Mouse (Mus musculus) ovary, postnatal 14 days (tissue): ENCODE data around the gene Apeh.
A peak's percentile ranks its signal among the peaks of the same experiment; 100 is the strongest.

Experiments
- DNase-seq: peaks from one replicate; pipeline ENCODE4 v3.0.0; 2022; ENCODE audit warnings: low spot score

Apeh gene

DNA sequence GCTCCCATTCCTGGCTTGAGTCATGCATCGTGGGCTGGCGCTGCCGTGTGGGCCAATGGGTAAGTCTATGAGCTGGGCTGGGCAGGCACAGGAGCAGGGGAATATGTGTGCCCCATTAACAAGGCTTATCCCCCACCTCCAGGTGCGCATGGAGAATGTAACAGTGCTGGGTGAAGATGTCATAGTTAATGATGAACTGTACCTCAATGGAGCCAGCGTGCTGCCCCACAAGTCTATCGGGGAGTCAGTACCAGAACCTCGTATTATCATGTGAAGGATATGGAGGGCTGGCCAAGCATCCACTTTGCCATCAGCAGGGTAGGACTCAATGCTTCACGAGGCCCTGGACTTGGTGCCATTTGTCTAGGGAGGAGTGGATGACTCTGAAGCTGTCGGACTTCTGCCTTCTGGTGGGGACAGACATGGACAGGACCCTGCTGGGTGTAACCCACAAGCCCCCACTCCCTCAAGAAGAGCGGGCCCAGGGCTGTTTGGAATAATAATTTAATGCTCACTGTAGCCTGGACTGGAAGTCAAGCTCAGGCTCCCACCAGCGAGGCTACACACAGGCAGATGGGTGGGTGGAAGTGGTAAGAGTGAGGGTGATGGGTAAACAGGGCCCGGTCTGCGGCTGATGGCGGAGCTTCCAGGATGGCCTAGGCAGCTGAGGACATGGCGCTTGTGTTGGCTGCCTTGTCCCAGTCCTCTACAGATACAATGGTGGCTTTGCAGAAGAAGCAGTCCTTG, 43.0 kb downstream of the Apeh start:
- no peak for DNase-seq

DNA sequence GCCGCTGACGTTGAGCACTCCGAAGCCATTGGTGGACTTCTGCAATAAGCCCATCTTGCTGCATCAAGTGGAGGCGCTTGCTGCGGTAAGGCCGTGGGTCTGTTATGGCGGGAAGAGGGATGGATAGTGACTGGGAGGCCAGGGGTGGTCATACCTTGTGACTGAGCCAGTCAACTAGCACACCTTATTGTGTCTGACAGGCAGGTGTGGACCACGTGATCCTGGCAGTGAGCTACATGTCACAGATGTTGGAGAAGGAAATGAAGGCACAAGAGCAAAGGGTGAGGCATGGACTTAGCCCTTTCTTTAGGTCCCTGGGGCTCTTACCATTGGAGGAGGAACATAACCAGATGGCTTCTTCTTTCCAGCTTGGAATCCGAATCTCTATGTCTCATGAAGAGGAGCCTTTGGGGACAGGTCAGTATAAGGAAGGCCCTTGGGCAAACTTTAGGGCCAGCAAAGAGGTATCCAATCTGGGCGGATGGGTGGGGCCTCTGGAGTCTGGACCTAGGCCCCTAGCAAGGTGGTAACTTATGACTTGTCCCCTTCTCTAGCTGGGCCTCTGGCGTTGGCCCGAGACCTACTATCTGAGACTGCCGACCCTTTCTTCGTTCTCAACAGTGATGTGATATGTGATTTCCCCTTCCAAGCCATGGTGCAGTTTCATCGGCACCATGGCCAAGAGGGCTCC, 44.7 kb downstream of the Apeh start:
- DNase-seq = no peak

DNA sequence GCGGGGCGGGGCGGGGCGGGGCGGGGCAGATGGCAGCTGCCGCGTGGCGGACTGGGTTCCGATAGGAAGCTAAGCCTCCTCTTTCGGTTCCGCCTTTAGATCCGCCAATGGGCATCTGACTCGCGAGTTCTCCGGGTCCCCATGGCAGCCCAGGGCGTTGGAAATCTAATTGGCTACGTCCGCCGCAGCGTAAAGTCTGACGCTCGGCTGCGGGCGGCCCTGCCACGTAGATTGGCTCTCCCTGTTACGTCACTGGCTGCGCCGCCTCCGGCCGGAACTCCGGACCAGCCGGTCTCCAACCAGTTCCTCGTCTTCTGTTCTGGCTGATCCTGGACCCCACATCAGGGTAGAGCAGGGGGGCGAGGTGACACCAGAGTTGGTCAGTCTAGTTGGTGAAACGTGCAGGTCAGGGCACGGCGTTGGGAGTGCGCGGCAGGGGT, 45.4 kb downstream of the Apeh start, which contains the start of gene Gmppb:
Gene Gmppb (plus strand): TSS at position 227 of the 440 bp plus-strand sequence.
- peak; percentile 91 for DNase-seq

DNA sequence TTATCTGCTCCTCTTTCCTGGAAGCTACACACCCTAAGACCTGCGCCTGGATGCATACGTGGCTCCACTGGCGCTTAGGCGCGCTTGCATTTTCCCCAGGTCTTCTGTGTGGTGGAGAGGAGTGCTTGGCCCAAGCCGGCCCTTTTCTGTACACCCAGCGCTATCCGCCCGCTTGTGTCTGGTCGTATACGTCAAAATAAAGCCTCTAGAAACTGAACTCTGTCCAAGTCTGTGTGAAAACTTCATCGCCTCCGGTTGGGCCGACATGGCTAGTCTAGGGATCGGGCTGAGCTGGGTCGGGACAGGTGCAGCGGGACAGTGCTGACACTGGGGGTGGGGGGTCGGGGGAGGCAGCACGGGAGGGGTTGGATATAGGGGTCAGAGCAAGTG, 45.8 kb downstream of the Apeh start:
- DNase-seq = no peak

DNA sequence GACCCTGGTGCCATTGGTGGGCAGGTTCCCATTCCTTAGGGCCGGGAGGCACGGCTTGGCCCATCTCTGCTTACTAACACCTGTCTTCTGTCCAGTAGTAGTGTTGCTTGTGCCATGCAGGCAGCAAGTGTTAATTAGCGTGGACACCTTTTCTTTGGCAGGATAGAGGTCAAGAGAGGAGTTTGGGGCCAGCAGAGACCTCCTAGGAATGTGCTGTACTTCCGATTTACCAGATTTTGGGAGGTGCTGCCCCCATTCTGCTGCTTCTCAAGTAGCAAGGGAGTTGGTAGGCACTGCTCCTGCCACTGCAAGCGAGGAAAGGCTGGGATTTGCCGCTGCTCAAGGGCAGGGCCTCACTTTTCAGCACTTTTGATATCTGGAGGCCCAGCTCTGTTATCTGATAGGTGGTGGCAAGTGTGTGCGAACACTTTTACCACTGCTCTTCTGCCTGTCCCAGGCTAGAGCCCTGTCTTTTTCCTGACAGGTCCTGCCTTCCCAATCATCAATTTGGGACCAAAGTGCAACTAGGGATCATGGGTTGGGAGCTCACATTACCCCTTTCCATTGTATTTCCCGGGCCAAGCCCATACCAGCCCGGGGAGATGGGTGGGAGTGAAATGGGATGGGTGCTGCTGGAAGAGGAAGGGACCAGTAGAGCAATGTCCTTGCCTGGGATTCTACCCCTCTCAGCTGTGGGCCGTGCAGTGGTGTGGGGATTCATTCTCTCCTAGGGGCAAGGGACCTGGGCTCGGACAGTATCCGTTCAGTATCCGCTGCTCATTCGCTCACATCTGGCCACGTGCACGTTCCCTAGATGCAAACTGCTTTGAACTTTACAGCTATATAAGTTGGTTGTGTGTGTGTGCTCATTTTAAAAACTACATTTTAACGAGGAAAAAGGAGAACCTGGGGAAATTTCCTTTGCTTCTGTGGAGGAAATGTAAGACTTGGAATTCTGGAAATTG, 46.5 kb downstream of the Apeh start:
- no peak for DNase-seq

DNA sequence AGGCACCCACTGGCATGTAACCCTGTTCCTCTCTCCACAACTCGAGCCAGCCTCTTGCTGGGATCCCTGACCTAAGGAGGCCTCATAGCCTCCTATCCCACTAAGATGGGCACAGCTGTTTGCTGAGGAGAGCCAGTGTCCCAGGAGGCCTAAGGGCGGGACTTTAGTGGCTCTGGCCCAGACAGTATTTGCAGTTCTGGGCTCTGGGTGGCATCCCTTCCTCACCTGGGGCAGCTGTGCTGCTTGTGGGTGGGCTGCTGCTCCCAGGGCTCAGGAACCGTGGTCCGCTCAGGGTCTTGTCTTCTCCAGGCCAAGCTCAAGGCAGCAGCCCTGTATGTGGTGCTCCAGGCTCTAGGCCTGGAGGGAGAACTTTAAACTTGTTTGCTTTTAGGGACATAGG, 47.8 kb downstream of the Apeh start:
- DNase-seq = no peak

DNA sequence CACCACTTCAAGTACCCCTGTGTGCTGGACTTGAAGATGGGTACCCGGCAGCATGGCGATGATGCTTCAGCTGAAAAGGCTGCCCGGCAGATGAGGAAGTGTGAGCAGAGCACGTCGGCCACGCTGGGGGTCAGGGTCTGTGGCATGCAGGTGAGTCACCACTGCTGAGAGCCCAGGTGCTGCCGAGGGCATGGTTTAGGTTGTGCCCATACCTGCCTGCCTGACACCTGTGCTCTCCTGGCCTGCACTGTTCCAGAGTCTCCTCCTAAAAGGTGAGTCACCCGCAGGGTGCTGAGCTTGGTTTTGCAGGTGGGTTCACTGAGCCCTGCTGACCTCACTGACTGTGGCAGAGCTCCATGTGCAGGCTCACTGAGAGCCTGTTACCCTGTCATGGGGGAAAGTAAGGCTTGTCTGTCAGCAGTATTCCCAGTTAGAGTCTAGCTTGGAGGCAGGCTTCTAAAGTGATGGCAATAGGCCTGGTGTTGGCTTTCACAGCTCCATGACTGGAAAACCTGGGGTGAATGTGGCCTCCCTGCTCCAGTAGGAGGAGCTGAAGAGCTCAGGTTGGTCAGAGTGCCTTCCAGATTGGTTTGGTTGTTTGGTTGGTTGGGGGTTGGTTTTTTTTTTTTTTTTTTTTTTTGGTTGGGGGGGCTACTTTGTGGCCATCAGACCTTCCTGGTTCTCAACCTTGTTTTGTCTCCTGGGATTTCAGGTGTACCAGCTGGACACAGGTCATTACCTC, 49.5 kb downstream of the Apeh start:
- no peak for DNase-seq
